Mouse (Mus musculus) heart, postnatal 4 days (tissue): ENCODE measurements at regions not wholly inside any gene's neighbourhood (a gene's known extent, or its start where the extent isn't known, plus 50 kb on each side); places are given as distances from the start of the nearest gene placed in this dataset.

Source experiments
- DNase-seq: peaks from one replicate; pipeline ENCODE4 v3.0.0; 2021

- DNase-seq = peak; percentile 44
These were observed 212.6 kb downstream of the Bcl2l11 start for GRCm38 (mm10) chr2:128338474-128338873.

- peak; percentile 63 for DNase-seq
These were observed 213.3 kb downstream of the Bcl2l11 start for GRCm38 (mm10) chr2:128339061-128339642.

- DNase-seq = peak; percentile 36
These were observed 214.0 kb downstream of the Bcl2l11 start for GRCm38 (mm10) chr2:128339643-128340487.

GRCm38 (mm10) chr2:128340631-128341240, 214.9 kb downstream of the Bcl2l11 start:
- DNase-seq = no peak

- no peak for DNase-seq
These were observed 216.4 kb downstream of the Bcl2l11 start for GRCm38 (mm10) chr2:128342212-128342611.

- no peak for DNase-seq
These were observed 219.7 kb downstream of the Bcl2l11 start for GRCm38 (mm10) chr2:128345557-128345956.

GRCm38 (mm10) chr2:128348556-128348955, 222.7 kb downstream of the Bcl2l11 start:
- DNase-seq = no peak

- no peak for DNase-seq
These were observed 225.6 kb downstream of the Bcl2l11 start for GRCm38 (mm10) chr2:128351405-128351804.

GRCm38 (mm10) chr2:128352533-128352932, 226.7 kb downstream of the Bcl2l11 start:
- no peak for DNase-seq

GRCm38 (mm10) chr2:128353457-128353856, 227.6 kb downstream of the Bcl2l11 start:
- no peak for DNase-seq

GRCm38 (mm10) chr2:128356326-128356725, 230.5 kb downstream of the Bcl2l11 start:
- no peak for DNase-seq

- DNase-seq = no peak
These were observed 231.9 kb upstream of the Spdye4c start for GRCm38 (mm10) chr2:128359106-128359505.

GRCm38 (mm10) chr2:128360517-128360916, 230.5 kb upstream of the Spdye4c start:
- DNase-seq = no peak

- no peak for DNase-seq
These were observed 229.6 kb upstream of the Spdye4c start for GRCm38 (mm10) chr2:128361436-128361835.

GRCm38 (mm10) chr2:128364161-128364560, 226.8 kb upstream of the Spdye4c start:
- DNase-seq = peak; percentile 72

GRCm38 (mm10) chr2:128365004-128365403, 226.0 kb upstream of the Spdye4c start:
- DNase-seq = no peak

- DNase-seq = no peak
These were observed 225.2 kb upstream of the Spdye4c start for GRCm38 (mm10) chr2:128365775-128366174.

- no peak for DNase-seq
These were observed 223.5 kb upstream of the Spdye4c start for GRCm38 (mm10) chr2:128367266-128368150.

GRCm38 (mm10) chr2:128368534-128369273, 222.3 kb upstream of the Spdye4c start:
- DNase-seq = no peak

- no peak for DNase-seq
These were observed 220.2 kb upstream of the Spdye4c start for GRCm38 (mm10) chr2:128370821-128371220.

GRCm38 (mm10) chr2:128372204-128372603, 218.8 kb upstream of the Spdye4c start:
- no peak for DNase-seq
